In the genomic region with DNA sequence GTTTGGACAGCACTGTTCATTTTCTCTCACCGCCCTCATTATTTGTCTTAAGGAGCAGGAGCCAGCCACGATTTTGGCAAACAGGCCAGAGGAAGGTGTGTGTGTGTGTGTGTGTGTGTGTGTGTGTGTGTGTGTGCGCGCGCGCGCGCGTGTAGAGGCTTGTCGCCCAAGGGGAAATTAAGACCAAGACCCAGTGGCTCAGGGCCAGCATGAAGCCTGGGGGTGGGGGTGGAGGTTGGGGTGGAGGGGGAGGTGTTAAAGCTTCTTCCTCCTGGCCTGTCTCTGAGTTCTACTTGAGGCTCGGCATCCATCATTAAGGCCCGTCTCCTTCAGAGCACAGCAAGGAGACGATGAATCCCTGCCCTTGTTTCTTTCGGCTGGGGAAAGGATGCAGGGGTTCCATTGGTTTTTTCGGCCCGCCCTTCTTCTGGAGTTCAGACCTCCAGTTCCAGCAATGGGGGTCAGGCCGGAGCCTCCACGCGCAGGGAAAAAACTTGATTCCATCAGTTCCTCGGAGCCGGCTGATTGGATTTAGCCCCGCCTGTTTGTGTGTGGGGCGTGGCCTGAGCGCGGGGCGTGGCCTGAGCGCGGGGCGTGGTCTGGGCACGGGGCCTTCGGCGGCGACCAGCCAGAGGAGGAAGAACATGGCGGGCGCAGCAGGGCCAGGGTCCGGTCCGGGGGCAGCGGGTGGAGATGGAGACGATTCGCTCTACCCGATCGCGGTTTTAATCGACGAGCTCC, we compare ENCODE assay signal across 8 mouse cellular contexts. TPM values are rescaled to one million over a fixed set of nuclear protein-coding genes. Genes with fewer than 3 reads are reported as not detected.
DNase-seq lines count a peak whose midpoint lies in the region; ATAC-seq lines count a peak whose summit lies in the region.

No protein-coding gene starts in this region.

- DNase-seq in adrenal gland, adult 18-20 months (ENCODE audit: low spot score in 2 of 2) = peak; percentile 97 to 98
- DNase-seq in embryo, embryonic 10.5 days (ENCODE audit: low spot score) = peak; percentile 94
- peak; percentile 88 for DNase-seq in gastrocnemius, postnatal 14 days
- DNase-seq in intestine, embryonic 14.5 days (ENCODE audit: low spot score) = peak; percentile 99
- peak; percentile 85 to 91 for DNase-seq in left cerebral cortex, postnatal 14 days (ENCODE audit: low spot score in 2 of 2)
- peak; percentile 86 for DNase-seq in right cerebral cortex, postnatal 14 days
- DNase-seq in urinary bladder, postnatal 25 days (ENCODE audit: low spot score) = peak; percentile 97

- peak overlapping the region; percentile 82 for H3K4me3 ChIP-seq in intestine, embryonic 14.5 days (ENCODE audit: low read depth, low read length)

- peaks cover 23% of the 10 kb centered on the region for H3K36me3 ChIP-seq in intestine, embryonic 14.5 days (ENCODE audit: control insufficient read depth, insufficient read depth, low read length)

- peak overlapping the region; percentile 87 for H3K4me2 ChIP-seq in intestine, embryonic 14.5 days (ENCODE audit: low read length)

- peaks cover 13% of the 10 kb centered on the region for H3K4me1 ChIP-seq in intestine, embryonic 14.5 days (replicated peaks; ENCODE audit: control insufficient read depth, insufficient read depth, low read length)

- intact Hi-C loops in gastrocnemius, postnatal 14 days (cut with DNase I; ENCODE audit: low total_unique reads) = no loop called here
- intact Hi-C loops in left cerebral cortex, postnatal 14 days (cut with DNase I) = no loop called here

- no peaks in the 10 kb centered on the region for H3K9me3 ChIP-seq in intestine, embryonic 14.5 days (ENCODE audit: control insufficient read depth, low read length)

- H3K9ac ChIP-seq in intestine, embryonic 14.5 days (ENCODE audit: low read length) = peak overlapping the region; percentile 69

- WGBS in intestine, embryonic 14.5 days = under 1% methylated on average over 45 of the region's 45 CpGs

- H3K27me3 ChIP-seq in intestine, embryonic 14.5 days (replicated peaks; ENCODE audit: control insufficient read depth, insufficient read depth, low read length) = no peaks in the 10 kb centered on the region

- ATAC-seq in intestine, embryonic 14.5 days (replicated peaks; ENCODE audit: low FRiP score, low TSS enrichment, low read depth) = peak; percentile 90
- peak; percentile 55 for ATAC-seq in megakaryocyte-erythroid progenitor cell, adult 5-6 weeks (replicated peaks; ENCODE audit: low FRiP score, low TSS enrichment, poor library complexity, severe bottlenecking)

- peak overlapping the region; percentile 69 for H3K27ac ChIP-seq in intestine, embryonic 14.5 days (ENCODE audit: low read depth)

RNA-seq across cellular contexts. Expression of gene Ppp2r1b, which starts 11.4 kb away (rescaled TPM):
- total RNA-seq in adrenal gland, adult 18-20 months (2021) = 10 to 100 TPM; 44.3 to 64.2 TPM
- total RNA-seq in gastrocnemius, postnatal 14 days (2021) = 1 to 10 TPM; 5.5 to 5.8 TPM
- polyA plus RNA-seq in intestine, embryonic 14.5 days (2014; fragmentation: Nextera tagmentation; extraction: Ambion mirVana) = 73.9 and 80.8 TPM in 2 replicates
- total RNA-seq in left cerebral cortex, postnatal 14 days (2021) = 10 to 100 TPM; 19.7 to 21.6 TPM
- total RNA-seq in megakaryocyte-erythroid progenitor cell, adult 5-6 weeks (2014; fragmentation: Nextera tagmentation) = 89.1 and 93.7 TPM in 2 replicates
- total RNA-seq in megakaryocyte-erythroid progenitor cell, adult 5-6 weeks (2017) = 88.2 and 109 TPM in 2 replicates

Comparison
In these comparisons a context has a peak if more than half of its experiments do, and no peak if none do; other contexts are left out.
1. Peak in every context shown above with its lines: DNase-seq, ATAC-seq, H3K4me3 ChIP-seq and H3K27ac ChIP-seq.